Mouse (Mus musculus) kidney, postnatal 25 days (tissue): ENCODE measurements at regions not wholly inside any gene's neighbourhood (a gene's known extent, or its start where the extent isn't known, plus 50 kb on each side); places are given as distances from the start of the nearest gene placed in this dataset.

ENCODE experiments used
- DNase-seq, 2 experiments: peaks; one replicate each; pipeline ENCODE4 v3.0.0; 2021; ENCODE audit warnings: mixed read lengths in 2 of 2

- no peak for DNase-seq
Measured at GRCm38 (mm10) chr7:110717104-110717503, 50.9 kb upstream of the Ampd3 start.
